Mouse (Mus musculus): Measurements from ENCODE around the gene Tldc1.
A peak's percentile ranks its signal among the peaks of the same experiment; 100 is the strongest.

Tldc1 gene

GRCm38 (mm10) chr8:119723676-119724075 is 54.5 kb downstream of the Tldc1 start:
- no peak for DNase-seq (ENCODE audit: low read depth, low spot score)

GRCm38 (mm10) chr8:119722348-119722747 is 55.9 kb downstream of the Tldc1 start:
- no peak for DNase-seq (ENCODE audit: low read depth, low spot score)

GRCm38 (mm10) chr8:119719011-119719501 is 59.2 kb downstream of the Tldc1 start:
- peak; percentile 62 for DNase-seq (ENCODE audit: low read depth, low spot score)

GRCm38 (mm10) chr8:119717765-119718164 is 60.5 kb downstream of the Tldc1 start:
- DNase-seq (ENCODE audit: low read depth, low spot score) = no peak

- DNase-seq (ENCODE audit: low read depth, low spot score) = no peak
These were observed 61.4 kb downstream of the Tldc1 start for GRCm38 (mm10) chr8:119716730-119717299.

- DNase-seq (ENCODE audit: low read depth, low spot score) = no peak
These were observed 63.0 kb downstream of the Tldc1 start for GRCm38 (mm10) chr8:119715221-119715620.

GRCm38 (mm10) chr8:119713421-119713820 is 64.8 kb downstream of the Tldc1 start:
- DNase-seq (ENCODE audit: low read depth, low spot score) = no peak

GRCm38 (mm10) chr8:119712226-119712625 is 66.0 kb downstream of the Tldc1 start:
- DNase-seq (ENCODE audit: low read depth, low spot score) = no peak

Measured in telencephalon, adult 2 months (tissue).